Mouse (Mus musculus): ENCODE data around the gene Aldoc. TPM values are rescaled to one million over a fixed set of nuclear protein-coding genes. Genes with fewer than 3 reads are reported as not detected.

Aldoc gene
- total and polyA plus RNA-seq, 2 experiments from 2014 or later: 15.1 to 32.5 TPM

- ATAC-seq (ENCODE audit: insufficient read depth, low read depth) (peak; percentile 18; the same call in 1 of the 2 replicates), DNase-seq (ENCODE audit: low spot score) (peak; percentile 30)
- H3K27me3 ChIP-seq (ENCODE audit: control insufficient read depth, insufficient read depth, low read length): no peaks in the 10 kb centered on the region
- no peak overlapping the region for H3K4me3 ChIP-seq (ENCODE audit: low read depth, low read length)
- 0 out of 2 replicates have a peak overlapping the region, but pooled peaks have one; percentile 98 for H3K4me2 ChIP-seq (ENCODE audit: low read depth, low read length)
- peaks cover 6% of the 10 kb centered on the region; the same call in 1 of the 2 replicates for H3K36me3 ChIP-seq (replicated peaks; ENCODE audit: control insufficient read depth, insufficient read depth, low read length)
- H3K9ac ChIP-seq (replicated peaks; ENCODE audit: low read depth, low read length): no peak overlapping the region
- H3K27ac ChIP-seq (ENCODE audit: low read depth): peak overlapping the region; percentile 31
- TF ChIP-seq EP300 (IDR thresholded peaks at IDR 0.05; ENCODE audit: low read depth) (no peak), CTCF (IDR thresholded peaks at IDR 0.05; ENCODE audit: low read depth) (no peak)
- peaks cover 31% of the 10 kb centered on the region for H3K4me1 ChIP-seq (ENCODE audit: control insufficient read depth, insufficient read depth)
- H3K9me3 ChIP-seq (replicated peaks; ENCODE audit: control insufficient read depth, low read length): no peaks in the 10 kb centered on the region
- 33% methylated on average over 7 of the region's 8 CpGs for WGBS
Measured at GRCm38 (mm10) chr11:78344890-78345715, 22.3 kb downstream of the Aldoc start.

GRCm38 (mm10) chr11:78345801-78346200, 23.0 kb downstream of the Aldoc start:
- H3K4me1 ChIP-seq (ENCODE audit: control insufficient read depth, insufficient read depth): peaks cover 32% of the 10 kb centered on the region
- no peak overlapping the region for H3K4me3 ChIP-seq (ENCODE audit: low read depth, low read length)
- DNase-seq (ENCODE audit: low spot score) (no peak), ATAC-seq (ENCODE audit: insufficient read depth, low read depth) (no peak)
- peaks cover 6% of the 10 kb centered on the region; the same call in 1 of the 2 replicates for H3K36me3 ChIP-seq (replicated peaks; ENCODE audit: control insufficient read depth, insufficient read depth, low read length)
- H3K27me3 ChIP-seq (ENCODE audit: control insufficient read depth, insufficient read depth, low read length): no peaks in the 10 kb centered on the region
- H3K4me2 ChIP-seq (ENCODE audit: low read depth, low read length): no peak overlapping the region
- TF ChIP-seq EP300 (IDR thresholded peaks at IDR 0.05; ENCODE audit: low read depth) (no peak), CTCF (IDR thresholded peaks at IDR 0.05; ENCODE audit: low read depth) (no peak)
- H3K9me3 ChIP-seq (replicated peaks; ENCODE audit: control insufficient read depth, low read length): no peaks in the 10 kb centered on the region
- no peak overlapping the region for H3K9ac ChIP-seq (replicated peaks; ENCODE audit: low read depth, low read length)
- H3K27ac ChIP-seq (ENCODE audit: low read depth): peak overlapping the region; percentile 31; the same call in 1 of the 2 replicates
- WGBS: 67% methylated on average over 7 of the region's 7 CpGs

DNA sequence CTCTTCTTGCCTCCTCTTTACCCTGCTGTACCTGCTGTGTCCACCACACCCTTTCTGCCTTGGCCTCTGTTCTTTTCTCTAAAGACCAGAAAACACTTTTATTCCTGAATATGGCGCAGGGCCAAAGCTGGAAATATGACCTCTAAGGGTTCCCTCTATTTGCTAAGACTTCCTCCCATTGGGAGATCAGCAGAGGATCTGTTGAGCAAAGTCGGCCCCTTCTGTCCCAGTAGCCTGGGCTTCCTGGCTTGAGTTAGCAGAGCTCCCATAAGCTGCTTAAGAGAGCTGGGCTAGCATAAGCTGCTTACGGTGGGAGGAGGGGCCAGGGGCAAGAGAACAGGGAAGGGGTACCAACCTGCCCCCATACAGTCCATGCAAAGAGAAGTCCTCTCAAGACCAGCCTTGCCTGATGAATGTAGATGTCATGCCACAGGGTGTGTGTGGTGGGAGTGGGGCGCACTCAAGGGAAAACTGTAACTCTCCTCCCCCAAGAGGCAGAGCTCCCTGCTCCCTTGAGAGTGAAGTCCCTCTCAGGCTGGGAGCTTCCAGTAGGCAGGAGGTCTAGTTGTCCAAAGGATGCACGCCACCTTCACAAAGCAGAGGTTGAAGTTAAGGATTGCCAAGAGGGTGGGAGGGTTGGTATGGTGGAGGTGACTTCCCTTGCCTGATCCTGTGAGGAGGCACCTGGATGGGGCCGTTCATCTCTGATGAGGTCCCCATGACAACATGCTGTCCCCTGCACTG, 23.7 kb downstream of the Aldoc start:
- Histone ChIP-seq H3K4me2 (ENCODE audit: low read depth, low read length) (no peak overlapping the region), H3K9ac (replicated peaks; ENCODE audit: low read depth, low read length) (no peak overlapping the region), H3K27me3 (ENCODE audit: control insufficient read depth, insufficient read depth, low read length) (no peaks in the 10 kb centered on the region), H3K36me3 (replicated peaks; ENCODE audit: control insufficient read depth, insufficient read depth, low read length) (peaks cover 6% of the 10 kb centered on the region; the same call in 1 of the 2 replicates), H3K4me1 (ENCODE audit: control insufficient read depth, insufficient read depth) (peaks cover 32% of the 10 kb centered on the region), H3K9me3 (replicated peaks; ENCODE audit: control insufficient read depth, low read length) (no peaks in the 10 kb centered on the region), H3K27ac (ENCODE audit: low read depth) (no peak overlapping the region), H3K4me3 (ENCODE audit: low read depth, low read length) (no peak overlapping the region)
- TF ChIP-seq CTCF (IDR thresholded peaks at IDR 0.05; ENCODE audit: low read depth) (no peak), EP300 (IDR thresholded peaks at IDR 0.05; ENCODE audit: low read depth) (no peak)
- WGBS: 71% methylated on average over 6 of the region's 6 CpGs
- ATAC-seq (ENCODE audit: insufficient read depth, low read depth) (no peak), DNase-seq (ENCODE audit: low spot score) (no peak)

- 89% methylated on average over 10 of the region's 10 CpGs for WGBS
- ATAC-seq (ENCODE audit: insufficient read depth, low read depth): peak; percentile 34; the same call in 1 of the 2 replicates
Measured at GRCm38 (mm10) chr11:78347070-78347754, 24.4 kb downstream of the Aldoc start.

GRCm38 (mm10) chr11:78347908-78348307, 25.1 kb downstream of the Aldoc start:
- Histone ChIP-seq H3K27me3 (ENCODE audit: control insufficient read depth, insufficient read depth, low read length) (no peaks in the 10 kb centered on the region), H3K4me2 (ENCODE audit: low read depth, low read length) (no peak overlapping the region), H3K9ac (replicated peaks; ENCODE audit: low read depth, low read length) (no peak overlapping the region), H3K4me3 (ENCODE audit: low read depth, low read length) (no peak overlapping the region), H3K36me3 (replicated peaks; ENCODE audit: control insufficient read depth, insufficient read depth, low read length) (peaks cover 6% of the 10 kb centered on the region; the same call in 1 of the 2 replicates), H3K4me1 (ENCODE audit: control insufficient read depth, insufficient read depth) (peaks cover 32% of the 10 kb centered on the region), H3K9me3 (replicated peaks; ENCODE audit: control insufficient read depth, low read length) (no peaks in the 10 kb centered on the region), H3K27ac (ENCODE audit: low read depth) (no peak overlapping the region)
- ATAC-seq (ENCODE audit: insufficient read depth, low read depth): no peak
- no peak for TF ChIP-seq CTCF (IDR thresholded peaks at IDR 0.05; ENCODE audit: low read depth)
- TF ChIP-seq EP300 (IDR thresholded peaks at IDR 0.05; ENCODE audit: low read depth): no peak
- DNase-seq (ENCODE audit: low spot score): no peak
- WGBS: 79% methylated on average over 9 of the region's 9 CpGs

More at GRCm38 (mm10) chr11:78347070-78347754, 24.4 kb downstream of the Aldoc start:
- peak; percentile 83 for TF ChIP-seq CTCF (IDR thresholded peaks at IDR 0.05; ENCODE audit: low read depth)
- no peak for TF ChIP-seq EP300 (IDR thresholded peaks at IDR 0.05; ENCODE audit: low read depth)
- Histone ChIP-seq H3K4me2 (ENCODE audit: low read depth, low read length) (no peak overlapping the region), H3K27ac (ENCODE audit: low read depth) (no peak overlapping the region), H3K9ac (replicated peaks; ENCODE audit: low read depth, low read length) (no peak overlapping the region), H3K36me3 (replicated peaks; ENCODE audit: control insufficient read depth, insufficient read depth, low read length) (peaks cover 6% of the 10 kb centered on the region; the same call in 1 of the 2 replicates), H3K4me3 (ENCODE audit: low read depth, low read length) (no peak overlapping the region), H3K9me3 (replicated peaks; ENCODE audit: control insufficient read depth, low read length) (no peaks in the 10 kb centered on the region), H3K4me1 (ENCODE audit: control insufficient read depth, insufficient read depth) (peaks cover 32% of the 10 kb centered on the region), H3K27me3 (ENCODE audit: control insufficient read depth, insufficient read depth, low read length) (no peaks in the 10 kb centered on the region)
- DNase-seq (ENCODE audit: low spot score): peak; percentile 46

All from heart, postnatal 0 days (tissue).